Mouse (Mus musculus) E14TG2a.4 (cell line): ENCODE measurements around the gene Dytn.

Source experiments
- H3K27me3 ChIP-seq: 2 replicates; pipeline ENCODE4 v1.6.1; 2014; ENCODE audit warnings: low read length, control low read depth; ENCODE audit not compliant: insufficient read depth
- H3K36me3 ChIP-seq: 2 replicates; pipeline ENCODE4 v1.6.1; 2014; ENCODE audit warnings: low read length, control low read depth; ENCODE audit not compliant: insufficient read depth
- H3K4me1 ChIP-seq: replicated peaks from 2 replicates; pipeline ENCODE4 v1.6.1; 2014; ENCODE audit warnings: low read depth, low read length, control low read depth
- H3K4me3 ChIP-seq: replicated peaks from 2 replicates; pipeline ENCODE4 v1.5.1; 2014; ENCODE audit warnings: mild to moderate bottlenecking, low read length
- H3K9me3 ChIP-seq: 2 replicates; pipeline ENCODE4 v1.6.1; 2014; ENCODE audit warnings: low read length, control low read depth
- CTCF ChIP-seq: conservative IDR thresholded peaks from 2 replicates; pipeline ENCODE4 v1.5.1; 2014; ENCODE audit warnings: low read length
- NANOG ChIP-seq: IDR thresholded peaks from 2 replicates; pipeline ENCODE4 v1.6.1; 2014; ENCODE audit warnings: borderline replicate concordance, low read length, mixed read lengths
- POU5F1 ChIP-seq: IDR thresholded peaks from 2 replicates; pipeline ENCODE4 v1.6.1; 2014; ENCODE audit warnings: low read length, borderline replicate concordance

Dytn gene

DNA sequence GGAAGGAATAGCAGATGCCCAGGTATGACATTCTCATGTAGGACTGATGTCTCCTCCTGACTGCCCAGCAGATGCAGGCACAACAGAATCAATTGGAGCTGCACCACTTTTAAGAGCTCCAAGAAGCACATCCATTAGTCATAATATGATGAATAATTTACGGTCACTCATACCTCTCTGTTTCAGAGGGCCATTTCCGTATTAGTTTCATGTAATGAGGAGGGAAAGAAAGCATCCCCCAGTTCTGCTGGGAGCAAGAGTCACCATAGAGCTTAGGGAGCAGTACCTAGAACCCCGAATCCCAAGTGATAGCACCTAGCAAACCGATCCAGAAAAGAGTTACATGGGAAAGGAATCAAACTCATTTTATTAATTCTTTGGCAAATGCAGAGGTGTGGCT is at the start of gene Dytn:
Dytn (minus strand) TSS at position 101 of the 400 bp plus-strand sequence.
- H3K4me1 ChIP-seq: no peaks in the 10 kb centered on the region
- no peak for TF ChIP-seq CTCF
- no peak for TF ChIP-seq NANOG
- no peak for TF ChIP-seq POU5F1
- no peak within 1 kb of the TSS for H3K4me3 ChIP-seq
- no peaks in the 10 kb centered on the region for H3K27me3 ChIP-seq
- no peaks in the 10 kb centered on the region for H3K36me3 ChIP-seq
- H3K9me3 ChIP-seq: no peaks in the 10 kb centered on the region

- TF ChIP-seq CTCF (no peak), NANOG (no peak), POU5F1 (no peak)
- peaks cover 26% of the 10 kb centered on the region for H3K36me3 ChIP-seq
Measured at GRCm38 (mm10) chr1:63730240-63730771, 43.6 kb upstream of the Dytn start, which contains the start of the genes Mdh1b and Fastkd2. Gene Mdh1b, minus strand, starts transcription at chr1:63730318. Gene Fastkd2, plus strand, starts transcription at chr1:63730614.

GRCm38 (mm10) chr1:63729796-63730195 is 43.1 kb upstream of the Dytn start:
- H3K36me3 ChIP-seq: peaks cover 21% of the 10 kb centered on the region
- H3K4me1 ChIP-seq: peaks cover 24% of the 10 kb centered on the region
- H3K27me3 ChIP-seq: peaks cover 3% of the 10 kb centered on the region; the same call in 1 of the 2 replicates
- no peaks in the 10 kb centered on the region for H3K9me3 ChIP-seq
- no peak for TF ChIP-seq NANOG
- no peak for TF ChIP-seq CTCF
- no peak for TF ChIP-seq POU5F1
- H3K4me3 ChIP-seq: peak overlapping the region; percentile 94

More at GRCm38 (mm10) chr1:63730240-63730771, 43.6 kb upstream of the Dytn start, which contains the start of the genes Mdh1b and Fastkd2:
- H3K4me1 ChIP-seq: peaks cover 24% of the 10 kb centered on the region
- H3K4me3 ChIP-seq: peak within 1 kb of the TSS; percentile 94
- no peaks in the 10 kb centered on the region for H3K9me3 ChIP-seq
- H3K27me3 ChIP-seq: 0 out of 2 replicates have a peak, but pooled peaks cover 2% of the 10 kb centered on the region

GRCm38 (mm10) chr1:63720161-63720560 is 33.4 kb upstream of the Dytn start:
- no peaks in the 10 kb centered on the region for H3K9me3 ChIP-seq
- no peak for TF ChIP-seq NANOG
- TF ChIP-seq POU5F1: no peak
- no peak for TF ChIP-seq CTCF
- no peaks in the 10 kb centered on the region for H3K4me1 ChIP-seq
- H3K36me3 ChIP-seq: no peaks in the 10 kb centered on the region
- no peak overlapping the region for H3K4me3 ChIP-seq
- peaks cover 6% of the 10 kb centered on the region; the same call in 1 of the 2 replicates for H3K27me3 ChIP-seq

GRCm38 (mm10) chr1:63708876-63709275 is 22.1 kb upstream of the Dytn start:
- no peak for TF ChIP-seq NANOG
- TF ChIP-seq CTCF: no peak
- no peak for TF ChIP-seq POU5F1
- Histone ChIP-seq H3K4me3 (no peak overlapping the region), H3K27me3 (no peaks in the 10 kb centered on the region), H3K4me1 (no peaks in the 10 kb centered on the region), H3K9me3 (no peaks in the 10 kb centered on the region; the same call in 1 of the 2 replicates), H3K36me3 (no peaks in the 10 kb centered on the region)

DNA sequence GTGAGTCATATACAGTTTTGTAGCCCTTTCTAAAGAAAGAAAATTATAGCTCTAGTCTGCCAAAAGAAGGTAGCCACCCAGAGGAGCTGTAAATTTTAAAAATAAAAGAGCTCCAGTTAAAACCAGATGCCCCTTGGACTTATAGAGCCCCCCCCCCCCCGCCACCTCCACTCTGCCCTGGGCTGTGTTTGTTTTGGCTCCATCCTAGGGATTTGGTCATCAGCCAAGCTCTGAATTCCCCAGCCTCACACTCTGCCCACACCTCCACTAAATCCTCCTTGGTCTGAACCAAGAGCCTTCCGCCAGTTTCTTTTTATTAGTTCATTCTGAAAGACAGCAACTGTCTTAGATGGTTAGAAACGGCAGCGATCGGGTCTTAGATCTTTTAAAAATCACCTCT is 19.0 kb upstream of the Dytn start:
- H3K4me3 ChIP-seq: no peak overlapping the region
- H3K27me3 ChIP-seq: no peaks in the 10 kb centered on the region
- no peaks in the 10 kb centered on the region for H3K36me3 ChIP-seq
- no peaks in the 10 kb centered on the region for H3K4me1 ChIP-seq
- H3K9me3 ChIP-seq: peaks cover 6% of the 10 kb centered on the region; the same call in 1 of the 2 replicates
- TF ChIP-seq NANOG (no peak), CTCF (no peak), POU5F1 (no peak)

DNA sequence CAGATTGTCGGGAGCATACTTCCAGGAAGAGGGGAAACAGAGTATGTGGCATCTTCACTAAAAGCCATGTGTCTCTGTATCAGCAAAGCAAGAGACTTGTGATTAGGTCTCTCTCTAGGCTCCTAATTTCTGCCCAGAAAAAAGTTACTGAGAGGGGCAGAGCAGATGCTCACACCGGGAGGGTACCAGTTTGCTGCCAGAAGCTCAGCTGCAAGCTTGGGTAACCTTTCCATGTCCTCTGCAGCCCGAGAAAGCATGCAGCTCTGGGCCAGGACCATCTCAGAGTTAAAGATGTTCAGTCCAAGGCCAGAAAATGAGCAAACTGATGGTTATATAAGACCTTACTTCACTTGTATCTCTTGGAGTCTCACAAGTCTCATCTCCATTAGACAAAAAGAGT is 10.1 kb upstream of the Dytn start:
- Histone ChIP-seq H3K27me3 (peaks cover 5% of the 10 kb centered on the region; the same call in 1 of the 2 replicates), H3K4me3 (no peak overlapping the region), H3K9me3 (no peaks in the 10 kb centered on the region), H3K4me1 (no peaks in the 10 kb centered on the region), H3K36me3 (no peaks in the 10 kb centered on the region)
- TF ChIP-seq POU5F1: no peak
- TF ChIP-seq NANOG: no peak
- TF ChIP-seq CTCF: no peak

GRCm38 (mm10) chr1:63675975-63676374 is 10.8 kb downstream of the Dytn start:
- no peaks in the 10 kb centered on the region for H3K4me1 ChIP-seq
- no peaks in the 10 kb centered on the region for H3K36me3 ChIP-seq
- 0 out of 2 replicates have a peak, but pooled peaks cover 2% of the 10 kb centered on the region for H3K27me3 ChIP-seq
- H3K9me3 ChIP-seq: peaks cover 2% of the 10 kb centered on the region; the same call in 1 of the 2 replicates
- no peak overlapping the region for H3K4me3 ChIP-seq
- TF ChIP-seq CTCF: no peak
- no peak for TF ChIP-seq NANOG
- no peak for TF ChIP-seq POU5F1

- peaks cover 18% of the 10 kb centered on the region for H3K27me3 ChIP-seq
- H3K4me1 ChIP-seq: peaks cover 28% of the 10 kb centered on the region
- no peaks in the 10 kb centered on the region for H3K36me3 ChIP-seq
- H3K9me3 ChIP-seq: peaks cover 5% of the 10 kb centered on the region; the same call in 1 of the 2 replicates
- H3K4me3 ChIP-seq: no peak overlapping the region
- TF ChIP-seq CTCF: peak; percentile 33
- no peak for TF ChIP-seq POU5F1
Measured at GRCm38 (mm10) chr1:63668852-63669160, 17.9 kb downstream of the Dytn start.
